ENCODE assay signal across 22 mouse cellular contexts in the genomic region with DNA sequence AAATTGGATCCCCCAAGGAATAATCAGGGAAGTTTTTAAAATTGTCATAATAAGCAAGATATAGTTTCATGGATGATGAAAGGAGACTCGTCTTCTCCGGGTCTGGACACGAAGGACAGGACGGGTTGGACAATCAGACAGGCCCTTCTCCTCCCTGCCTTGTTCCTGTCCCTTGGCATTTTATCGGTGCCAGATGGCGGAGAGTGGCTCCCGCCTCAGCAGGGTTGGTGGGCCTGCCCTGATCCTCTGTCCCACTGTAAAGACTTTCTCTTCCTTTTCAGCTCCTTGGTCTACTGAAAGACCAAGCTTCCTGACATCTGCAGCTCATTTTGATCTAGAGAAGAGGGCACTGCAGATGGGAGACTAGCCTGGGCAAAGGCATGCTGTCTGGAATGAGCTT. TPM values are rescaled to one million over a fixed set of nuclear protein-coding genes. Genes with fewer than 3 reads are reported as not detected.
DNase-seq lines count a peak whose midpoint lies in the region.
"Had no signal": no experiment of that assay in that cellular context is flagged by ENCODE, and none has a peak within 500 bp of the region (broad histone marks: within the 10 kb centered on the region; RNA-seq: fewer than 3 reads in every experiment).

No protein-coding gene starts in this region.

- H3K36me3 ChIP-seq in embryonic facial prominence, embryonic 10.5 days (replicated peaks) = no peaks in the 10 kb centered on the region
- peaks cover 3% of the 10 kb centered on the region; the same call in 1 of the 2 replicates for H3K36me3 ChIP-seq in limb, embryonic 10.5 days
- H3K36me3 ChIP-seq: forebrain, embryonic 12.5 days; heart, embryonic 15.5 days; hindbrain, embryonic 10.5 days; kidney, embryonic 15.5 days; midbrain, embryonic 10.5 days had no signal

- 61% methylated on average over 7 of the region's 7 CpGs for WGBS in embryonic facial prominence, embryonic 10.5 days
- WGBS in limb, embryonic 10.5 days = 75% methylated on average over 7 of the region's 7 CpGs

- H3K27me3 ChIP-seq in embryonic facial prominence, embryonic 10.5 days (replicated peaks; ENCODE audit: low read depth, poor library complexity, severe bottlenecking) = no peaks in the 10 kb centered on the region; the same call in 1 of the 2 replicates
- H3K27me3 ChIP-seq in limb, embryonic 10.5 days (ENCODE audit: low read depth, poor library complexity, severe bottlenecking) = no peaks in the 10 kb centered on the region
- H3K27me3 ChIP-seq: heart, embryonic 15.5 days; kidney, embryonic 15.5 days; Patski had no signal

- no peaks in the 10 kb centered on the region for H3K9me3 ChIP-seq in embryonic facial prominence, embryonic 10.5 days
- no peaks in the 10 kb centered on the region for H3K9me3 ChIP-seq in limb, embryonic 10.5 days (replicated peaks)
- H3K9me3 ChIP-seq: forebrain, embryonic 12.5 days; heart, embryonic 15.5 days; hindbrain, embryonic 10.5 days; kidney, embryonic 15.5 days; midbrain, embryonic 10.5 days had no signal

- H3K4me3 ChIP-seq in embryonic facial prominence, embryonic 10.5 days = no peak overlapping the region
- H3K4me3 ChIP-seq in limb, embryonic 10.5 days = no peak overlapping the region
- H3K4me3 ChIP-seq: forebrain, embryonic 12.5 days; heart, embryonic 15.5 days; hindbrain, embryonic 10.5 days; kidney, embryonic 15.5 days; midbrain, embryonic 10.5 days had no signal

- DNase-seq in cerebellum, adult 11 months = peak; percentile 38
- peak; percentile 45 for DNase-seq in cerebellum, adult 8-10 months
- peak; percentile 35 for DNase-seq in embryonic facial prominence, embryonic 10.5 days (ENCODE audit: low spot score)
- DNase-seq in limb, embryonic 10.5 days (ENCODE audit: low spot score) = no peak
- DNase-seq in urinary bladder, postnatal 4 days (ENCODE audit: low spot score in 2 of 2) = no peak
- DNase-seq in right cerebral cortex, postnatal 10 days (ENCODE audit: low spot score in 2 of 2) = no peak
- no peak for DNase-seq in urinary bladder, postnatal 36 days (ENCODE audit: low spot score in 2 of 2)
- DNase-seq: adrenal gland, adult 8-10 months; gastrocnemius, postnatal 10 days; heart, adult 11 months; layer of hippocampus, postnatal 36 days; lung, embryonic 14.5 days; lung, postnatal 4 days; thymus, postnatal 14 days had no signal

- peaks cover 51% of the 10 kb centered on the region for H3K4me1 ChIP-seq in embryonic facial prominence, embryonic 10.5 days
- H3K4me1 ChIP-seq in limb, embryonic 10.5 days = peaks cover 68% of the 10 kb centered on the region

- peak overlapping the region; percentile 21; the same call in 1 of the 2 replicates for H3K27ac ChIP-seq in embryonic facial prominence, embryonic 10.5 days (replicated peaks)
- peak overlapping the region; percentile 47; the same call in 1 of the 2 replicates for H3K27ac ChIP-seq in limb, embryonic 10.5 days
- H3K27ac ChIP-seq: forebrain, embryonic 12.5 days; heart, embryonic 15.5 days; hindbrain, embryonic 10.5 days; hindbrain, postnatal 0 days; kidney, embryonic 15.5 days; midbrain, embryonic 10.5 days had no signal

RNA-seq across cellular contexts. Expression of gene Slit3, which starts 34.3 kb away (rescaled TPM):
- 12.6 and 23.6 TPM in 2 replicates for polyA plus RNA-seq in embryonic facial prominence, embryonic 10.5 days (2016; fragmentation: Nextera tagmentation; extraction: Ambion mirVana)
- 20.2 and 21.9 TPM in 2 replicates for polyA plus RNA-seq in limb, embryonic 10.5 days (2016; fragmentation: Nextera tagmentation; extraction: Ambion mirVana)
- polyA plus RNA-seq: CD4-positive, CD25-positive, alpha-beta regulatory T cell, adult 4 months had no signal

Comparison
In these comparisons a context has a peak if more than half of its experiments do, and no peak if none do; other contexts are left out.
1. DNase-seq: peak in cerebellum, adult 11 months (single experiment), cerebellum, adult 8-10 months (single experiment) and embryonic facial prominence, embryonic 10.5 days (single experiment); none in limb, embryonic 10.5 days (single experiment), urinary bladder, postnatal 4 days (0 of 2), right cerebral cortex, postnatal 10 days (0 of 2) and urinary bladder, postnatal 36 days (0 of 2).